28 mouse cellular contexts compared by ENCODE assay signal in genomic region chr7:34448364-34448763, GRCm38 (mm10). TPM values are rescaled to one million over a fixed set of nuclear protein-coding genes. Genes with fewer than 3 reads are reported as not detected.
DNase-seq lines count a peak whose midpoint lies in the region; ATAC-seq and TF ChIP-seq lines count a peak whose summit lies in the region.
"Had no signal": no experiment of that assay in that cellular context is flagged by ENCODE, and none has a peak within 500 bp of the region (broad histone marks: within the 10 kb centered on the region; RNA-seq: fewer than 3 reads in every experiment).

No protein-coding gene starts in this region.

- in situ Hi-C loops in CH12.LX (cut with MboI; ENCODE audit: low pct_ligation_motif_present, low pct_unique_long_range_greater_than_20kb, low sequenced_read_pairs) = no loop called here

- no peaks in the 10 kb centered on the region for H3K36me3 ChIP-seq in CH12.LX (replicated peaks in 1 of 2; ENCODE audit: control insufficient read depth in 1 of 2, insufficient read depth in 1 of 2, low read length in 1 of 2)
- no peaks in the 10 kb centered on the region for H3K36me3 ChIP-seq in kidney, embryonic 15.5 days
- H3K36me3 ChIP-seq in liver, embryonic 11.5 days (ENCODE audit: control insufficient read depth, insufficient read depth, low read length) = no peaks in the 10 kb centered on the region
- H3K36me3 ChIP-seq: forebrain, embryonic 10.5 days; G1E; heart, embryonic 12.5 days; heart, embryonic 15.5 days; hindbrain, embryonic 10.5 days; hindbrain, embryonic 13.5 days had no signal

- no peak overlapping the region for H3K9ac ChIP-seq in CH12.LX (ENCODE audit: insufficient read depth, low read depth)
- no peak overlapping the region for H3K9ac ChIP-seq in kidney, embryonic 15.5 days
- no peak overlapping the region for H3K9ac ChIP-seq in liver, embryonic 11.5 days (ENCODE audit: low read depth, low read length)
- H3K9ac ChIP-seq: forebrain, embryonic 13.5 days; heart, embryonic 12.5 days; heart, embryonic 15.5 days; hindbrain, embryonic 13.5 days had no signal

- peak; percentile 62; the same call in 1 of the 2 replicates for ATAC-seq in common myeloid progenitor, adult 5-6 weeks (replicated peaks; ENCODE audit: low read depth, poor library complexity, severe bottlenecking)
- ATAC-seq in megakaryocyte, adult 5-6 weeks (ENCODE audit: poor library complexity, severe bottlenecking) = peak; percentile 60; the same call in 1 of the 2 replicates
- no peak for ATAC-seq in kidney, embryonic 15.5 days (replicated peaks; ENCODE audit: low FRiP score)
- no peak for ATAC-seq in liver, embryonic 11.5 days (replicated peaks; ENCODE audit: low FRiP score)
- ATAC-seq: forebrain, embryonic 13.5 days; forebrain, embryonic 16.5 days; hindbrain, postnatal 0 days; inflammation-experienced regulatory T-cells, adult 6 months; intestine, embryonic 16.5 days had no signal

- no peak overlapping the region for H3K4me3 ChIP-seq in CH12.LX (replicated peaks in 1 of 3; ENCODE audit: low read depth in 2 of 3, low read length in 2 of 3, poor library complexity in 1 of 3)
- H3K4me3 ChIP-seq in kidney, embryonic 15.5 days (replicated peaks) = no peak overlapping the region
- no peak overlapping the region for H3K4me3 ChIP-seq in liver, embryonic 11.5 days (ENCODE audit: low read depth, low read length)
- H3K4me3 ChIP-seq: forebrain, embryonic 10.5 days; forebrain, embryonic 13.5 days; gastrocnemius, adult 2 months; heart, embryonic 12.5 days; heart, embryonic 15.5 days; hindbrain, embryonic 10.5 days; hindbrain, embryonic 13.5 days had no signal

- TF ChIP-seq CTCF in CH12.LX (conservative IDR thresholded peaks at IDR 0.05 in 1 of 2, IDR thresholded peaks at IDR 0.05 in 1 of 2; ENCODE audit: low read depth in 2 of 2, low read length in 2 of 2) = no peak

- peaks cover 7% of the 10 kb centered on the region for H3K9me3 ChIP-seq in CH12.LX (replicated peaks; ENCODE audit: low read length)
- H3K9me3 ChIP-seq in kidney, embryonic 15.5 days (replicated peaks) = no peaks in the 10 kb centered on the region
- no peaks in the 10 kb centered on the region for H3K9me3 ChIP-seq in liver, embryonic 11.5 days (ENCODE audit: control insufficient read depth, low read length)
- H3K9me3 ChIP-seq: forebrain, embryonic 13.5 days; G1E; heart, embryonic 15.5 days; hindbrain, embryonic 13.5 days had no signal

- 82% methylated on average over 2 of the region's 2 CpGs for WGBS in kidney, embryonic 15.5 days
- 80% methylated on average over 2 of the region's 2 CpGs for WGBS in liver, embryonic 11.5 days

- no peak overlapping the region for H3K4me2 ChIP-seq in CH12.LX (ENCODE audit: insufficient read depth, low read depth, poor library complexity, severe bottlenecking)
- no peak overlapping the region for H3K4me2 ChIP-seq in kidney, embryonic 15.5 days
- no peak overlapping the region for H3K4me2 ChIP-seq in liver, embryonic 11.5 days
- H3K4me2 ChIP-seq: forebrain, embryonic 13.5 days; heart, embryonic 12.5 days; heart, embryonic 15.5 days; hindbrain, embryonic 13.5 days had no signal

- H3K4me1 ChIP-seq in CH12.LX (ENCODE audit: control insufficient read depth in 1 of 2, insufficient read depth in 2 of 2) = peaks cover 0 to 8% of the 10 kb centered on the region in 2 experiments; a peak in 2 of 4 replicates
- no peaks in the 10 kb centered on the region; the same call in 1 of the 2 replicates for H3K4me1 ChIP-seq in kidney, embryonic 15.5 days
- H3K4me1 ChIP-seq in liver, embryonic 11.5 days (replicated peaks; ENCODE audit: control insufficient read depth, insufficient read depth, low read length) = no peaks in the 10 kb centered on the region
- H3K4me1 ChIP-seq: forebrain, embryonic 10.5 days; forebrain, embryonic 13.5 days; heart, embryonic 12.5 days; heart, embryonic 15.5 days; hindbrain, embryonic 10.5 days had no signal

- no peak for TF ChIP-seq POLR2A in CH12.LX (IDR thresholded peaks at IDR 0.05; ENCODE audit: low read depth, low read length)

- dilution Hi-C loops in CH12.LX (cut with MboI; ENCODE audit: extremely low pct_ligation_motif_present, extremely low pct_unique_long_range_greater_than_20kb, low sequenced_read_pairs) = no loop called here

- peak; percentile 38; the same call in 1 of the 2 replicates for TF ChIP-seq EP300 in CH12.LX (IDR thresholded peaks at IDR 0.05; ENCODE audit: low read length)

- H3K27ac ChIP-seq in CH12.LX (ENCODE audit: insufficient read depth, low read depth) = no peak overlapping the region
- no peak overlapping the region for H3K27ac ChIP-seq in kidney, embryonic 15.5 days
- no peak overlapping the region for H3K27ac ChIP-seq in liver, embryonic 11.5 days (ENCODE audit: low read depth, low read length)
- H3K27ac ChIP-seq: forebrain, embryonic 10.5 days; forebrain, embryonic 13.5 days; gastrocnemius, adult 2 months; heart, embryonic 15.5 days; hindbrain, embryonic 10.5 days; hindbrain, embryonic 13.5 days; hindbrain, postnatal 0 days had no signal

- H3K79me2 ChIP-seq in CH12.LX (replicated peaks; ENCODE audit: control insufficient read depth, extremely low read depth, insufficient read depth, poor library complexity, severe bottlenecking) = no peaks in the 10 kb centered on the region

- no peak for TF ChIP-seq RAD21 in CH12.LX (IDR thresholded peaks at IDR 0.05; ENCODE audit: low read depth, low read length)

- DNase-seq in A20 (ENCODE audit: low read depth, low spot score) (peak; percentile 18), CH12.LX (ENCODE audit: extremely low read depth) (peak; percentile 47), MN1 (ENCODE audit: low spot score) (no peak)
- no peak for DNase-seq in liver, embryonic 11.5 days (ENCODE audit: low spot score)
- DNase-seq: adrenal gland, adult 2 months; adrenal gland, postnatal 14 days; cerebellum, adult 18-20 months; cerebellum, adult 9-10 months; cerebellum, postnatal 25 days; embryo, embryonic 11 days; gastrocnemius, adult 2 months; gastrocnemius, postnatal 14 days; heart, postnatal 10 days; heart, postnatal 36 days had no signal

- H3K27me3 ChIP-seq in CH12.LX (replicated peaks) = no peaks in the 10 kb centered on the region
- H3K27me3 ChIP-seq in kidney, embryonic 15.5 days = no peaks in the 10 kb centered on the region
- no peaks in the 10 kb centered on the region for H3K27me3 ChIP-seq in liver, embryonic 11.5 days (replicated peaks; ENCODE audit: control insufficient read depth, insufficient read depth, low read length)
- H3K27me3 ChIP-seq: forebrain, embryonic 13.5 days; heart, embryonic 12.5 days; heart, embryonic 15.5 days; hindbrain, embryonic 13.5 days had no signal

TF ChIP-seq in CH12.LX, 34 proteins besides CTCF, POLR2A, EP300 and RAD21:
- TF ChIP-seq SIN3A (IDR thresholded peaks at IDR 0.05; ENCODE audit: low read length) = no peak
- no peak for TF ChIP-seq USF2 (conservative IDR thresholded peaks at IDR 0.05; ENCODE audit: low read depth, low read length)
- TF ChIP-seq IRF4 (IDR thresholded peaks at IDR 0.05; ENCODE audit: low read depth, low read length) = peak; percentile 43; the same call in 1 of the 2 replicates
- TF ChIP-seq ZNF384 (IDR thresholded peaks at IDR 0.05; ENCODE audit: low read depth, low read length) = no peak
- no peak for TF ChIP-seq TBP (conservative IDR thresholded peaks at IDR 0.05; ENCODE audit: low read depth, low read length)
- TF ChIP-seq ZKSCAN1 (IDR thresholded peaks at IDR 0.05; ENCODE audit: borderline replicate concordance, low read depth, low read length) = no peak
- TF ChIP-seq NELFE (IDR thresholded peaks at IDR 0.05; ENCODE audit: low read depth, low read length) = no peak
TF ChIP-seq in CH12.LX: peak in this region for 1.

RNA-seq across cellular contexts. Expression of gene Lsm14a, which starts 55.2 kb away (rescaled TPM):
- 45.2 and 53.7 TPM in 2 replicates for total RNA-seq in CH12.LX (2012; rRNA removed)
- 80.7 and 90.0 TPM in 2 replicates for total RNA-seq in CH12.LX (2014; rRNA removed)
- 193 and 203 TPM in 2 replicates for polyA plus RNA-seq in CH12.LX (2012; ENCODE audit: insufficient read length, low read depth)
- 64.2 and 105 TPM in 2 replicates for total RNA-seq in common myeloid progenitor, adult 5-6 weeks (2017)
- 118 and 135 TPM in 2 replicates for total RNA-seq in megakaryocyte, adult 5-6 weeks (2015)
- 85.4 and 90.6 TPM in 2 replicates for total RNA-seq in megakaryocyte, adult 5-6 weeks (2017)
- polyA plus RNA-seq in kidney, embryonic 15.5 days (2015; fragmentation: Nextera tagmentation; extraction: Ambion mirVana) = 90.0 and 93.8 TPM in 2 replicates
- 44.3 TPM in 2 replicates for polyA plus RNA-seq in liver, embryonic 11.5 days (2014; fragmentation: Nextera tagmentation; extraction: Ambion mirVana)

Comparison
In these comparisons a context has a peak if more than half of its experiments do, and no peak if none do; other contexts are left out.
1. DNase-seq: peak in A20 (single experiment) and CH12.LX (single experiment); none in liver, embryonic 11.5 days (single experiment) and MN1 (single experiment).
2. ATAC-seq: peak in common myeloid progenitor, adult 5-6 weeks (single experiment) and megakaryocyte, adult 5-6 weeks (single experiment); none in kidney, embryonic 15.5 days (single experiment) and liver, embryonic 11.5 days (single experiment).